Mouse (Mus musculus) kidney, embryonic 15.5 days (tissue): Measurements from ENCODE around the gene Sptan1. TPM values are rescaled to one million over a fixed set of nuclear protein-coding genes. Genes with fewer than 3 reads are reported as not detected.

Experiments used
- ATAC-seq: fragments of 200-750 bp; cut with Nextera tagmentation; replicated peaks from 2 replicates; pipeline ENCODE4 v1.8.0; 2017; ENCODE audit warnings: moderate TSS enrichment; ENCODE audit not compliant: low FRiP score
- H3K27ac ChIP-seq: fragments of 300-500 bp; sonication (generic); 2 replicates; pipeline ENCODE4 v1.5.1; 2015; ENCODE audit warnings: mild to moderate bottlenecking, inconsistent platforms
- H3K27me3 ChIP-seq: fragments of 300-500 bp; sonication (generic); 2 replicates; pipeline ENCODE4 v1.6.1; 2015; ENCODE audit warnings: inconsistent platforms
- H3K36me3 ChIP-seq: fragments of 300-500 bp; sonication (generic); 2 replicates; pipeline ENCODE4 v1.6.1; 2015; ENCODE audit warnings: inconsistent platforms
- H3K4me1 ChIP-seq: fragments of 300-500 bp; sonication (generic); 2 replicates; pipeline ENCODE4 v1.6.1; 2015; ENCODE audit warnings: inconsistent platforms
- H3K4me2 ChIP-seq: fragments of 300-500 bp; sonication (generic); 2 replicates; pipeline ENCODE4 v1.6.1; 2015; ENCODE audit warnings: moderate library complexity, mild to moderate bottlenecking, inconsistent platforms
- H3K4me3 ChIP-seq: fragments of 300-500 bp; sonication (generic); replicated peaks from 2 replicates; pipeline ENCODE4 v1.5.1; 2015; ENCODE audit warnings: mild to moderate bottlenecking, inconsistent platforms
- H3K9ac ChIP-seq: fragments of 300-500 bp; sonication (generic); 2 replicates; pipeline ENCODE4 v1.6.1; 2015; ENCODE audit warnings: mild to moderate bottlenecking, inconsistent platforms
- H3K9me3 ChIP-seq: fragments of 300-500 bp; sonication (generic); replicated peaks from 2 replicates; pipeline ENCODE4 v1.6.1; 2016; ENCODE audit warnings: inconsistent platforms
- WGBS: fragments of 180-500 bp; shearing (Covaris S2); methylation state at CpG from one replicate; pipeline ENCODE4 v1.1.7; 2015; ENCODE audit warnings: mixed read lengths; 5-methylcytosine and 5-hydroxymethylcytosine counted together
- polyA plus RNA-seq: library from polyadenylated mRNA; unstranded; fragments of >200 nt; fragmentation: Nextera tagmentation; extraction: Ambion mirVana; gene quantifications from 2 replicates; pipeline ENCODE4 v1.2.1, GENCODE M21; 2015

Gene Sptan1
- polyA plus RNA-seq, 1 experiment from 2014 or later = 103 TPM

- H3K9ac ChIP-seq = peak overlapping the region; percentile 99
- H3K36me3 ChIP-seq = peaks cover 22% of the 10 kb centered on the region
- no peak for ATAC-seq
- H3K9me3 ChIP-seq = no peaks in the 10 kb centered on the region
- peak overlapping the region; percentile 67 for H3K4me2 ChIP-seq
- H3K27ac ChIP-seq = peak overlapping the region; percentile 93
- H3K27me3 ChIP-seq = no peaks in the 10 kb centered on the region
- H3K4me1 ChIP-seq = peaks cover 45% of the 10 kb centered on the region
- WGBS = 14% methylated on average over 10 of the region's 10 CpGs
- H3K4me3 ChIP-seq = peak overlapping the region; percentile 97
Observed at GRCm38 (mm10) chr2:29964354-29965249, 758 bp upstream of the Sptan1 start.

- peak overlapping the region; percentile 93 for H3K27ac ChIP-seq
Observed at GRCm38 (mm10) chr2:29965906-29966305, 546 bp downstream of the Sptan1 start.

GRCm38 (mm10) chr2:29966826-29967225 is 1.5 kb downstream of the Sptan1 start:
- Histone ChIP-seq H3K27me3 (no peaks in the 10 kb centered on the region), H3K9ac (peak overlapping the region; percentile 99), H3K4me1 (peaks cover 57% of the 10 kb centered on the region), H3K27ac (peak overlapping the region; percentile 20; the same call in 1 of the 2 replicates), H3K36me3 (peaks cover 24% of the 10 kb centered on the region), H3K4me2 (peak overlapping the region; percentile 67), H3K4me3 (peak overlapping the region; percentile 97), H3K9me3 (no peaks in the 10 kb centered on the region)
- 68% methylated on average over 2 of the region's 2 CpGs for WGBS
- no peak for ATAC-seq

More at GRCm38 (mm10) chr2:29965906-29966305, 546 bp downstream of the Sptan1 start:
- no peaks in the 10 kb centered on the region for H3K9me3 ChIP-seq
- no peaks in the 10 kb centered on the region for H3K27me3 ChIP-seq
- H3K4me2 ChIP-seq = peak overlapping the region; percentile 67
- peak; percentile 15; the same call in 1 of the 2 replicates for ATAC-seq
- H3K4me1 ChIP-seq = peaks cover 53% of the 10 kb centered on the region
- peak overlapping the region; percentile 97 for H3K4me3 ChIP-seq
- WGBS = under 1% methylated on average over 41 of the region's 41 CpGs
- H3K9ac ChIP-seq = peak overlapping the region; percentile 99
- peaks cover 24% of the 10 kb centered on the region for H3K36me3 ChIP-seq

DNA sequence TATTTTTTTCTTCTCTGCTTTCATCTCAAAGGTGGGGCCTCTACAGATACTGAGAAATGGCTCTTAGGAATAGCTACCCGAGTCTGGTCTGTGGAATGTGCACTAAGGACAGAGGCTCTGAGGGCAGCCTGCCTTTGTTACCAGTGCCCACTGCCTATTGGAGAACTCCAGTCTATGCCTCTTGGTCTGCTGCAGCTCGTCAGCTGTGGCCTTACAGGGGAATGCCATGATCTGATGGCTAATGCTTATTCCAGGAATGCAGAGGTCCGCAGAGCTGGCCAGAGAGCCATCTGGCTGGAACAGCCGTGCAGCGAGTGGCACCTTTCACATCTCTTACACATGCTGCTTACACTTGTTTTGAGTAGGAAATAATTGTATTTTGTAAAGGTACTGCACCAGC is 2.4 kb downstream of the Sptan1 start:
- no peaks in the 10 kb centered on the region for H3K27me3 ChIP-seq
- peaks cover 24% of the 10 kb centered on the region for H3K36me3 ChIP-seq
- WGBS = 49% methylated on average over 5 of the region's 5 CpGs
- peak overlapping the region; percentile 12; the same call in 1 of the 2 replicates for H3K9ac ChIP-seq
- no peak for ATAC-seq
- peak overlapping the region; percentile 67 for H3K4me2 ChIP-seq
- no peaks in the 10 kb centered on the region for H3K9me3 ChIP-seq
- H3K4me3 ChIP-seq = peak overlapping the region; percentile 97; the same call in 1 of the 2 replicates
- H3K27ac ChIP-seq = no peak overlapping the region
- peaks cover 66% of the 10 kb centered on the region for H3K4me1 ChIP-seq

DNA sequence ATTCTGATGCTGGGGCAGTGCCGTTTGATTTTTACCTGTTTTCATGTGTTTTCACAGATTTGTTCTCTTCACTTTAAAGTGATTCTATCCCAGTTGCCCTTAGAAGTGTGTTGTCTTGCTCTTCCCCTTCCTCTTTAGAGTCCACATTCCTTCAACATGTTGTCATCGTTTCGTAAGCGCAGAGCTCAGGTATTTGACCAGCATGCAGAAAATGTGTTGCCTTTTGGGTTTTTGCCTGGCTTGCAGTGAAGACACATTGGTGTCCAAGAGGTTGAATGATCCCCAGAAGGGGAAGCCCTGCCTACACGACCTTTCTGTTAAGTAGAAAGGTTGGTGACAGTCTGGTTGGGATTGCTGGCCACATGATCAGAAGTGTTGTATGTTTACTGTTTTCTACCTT is 3.3 kb downstream of the Sptan1 start:
- ATAC-seq = no peak
- Histone ChIP-seq H3K27ac (no peak overlapping the region), H3K4me3 (no peak overlapping the region), H3K4me1 (peaks cover 66% of the 10 kb centered on the region), H3K36me3 (peaks cover 24% of the 10 kb centered on the region), H3K9me3 (no peaks in the 10 kb centered on the region), H3K4me2 (no peak overlapping the region), H3K27me3 (no peaks in the 10 kb centered on the region), H3K9ac (no peak overlapping the region)
- WGBS = 65% methylated on average over 5 of the region's 5 CpGs

DNA sequence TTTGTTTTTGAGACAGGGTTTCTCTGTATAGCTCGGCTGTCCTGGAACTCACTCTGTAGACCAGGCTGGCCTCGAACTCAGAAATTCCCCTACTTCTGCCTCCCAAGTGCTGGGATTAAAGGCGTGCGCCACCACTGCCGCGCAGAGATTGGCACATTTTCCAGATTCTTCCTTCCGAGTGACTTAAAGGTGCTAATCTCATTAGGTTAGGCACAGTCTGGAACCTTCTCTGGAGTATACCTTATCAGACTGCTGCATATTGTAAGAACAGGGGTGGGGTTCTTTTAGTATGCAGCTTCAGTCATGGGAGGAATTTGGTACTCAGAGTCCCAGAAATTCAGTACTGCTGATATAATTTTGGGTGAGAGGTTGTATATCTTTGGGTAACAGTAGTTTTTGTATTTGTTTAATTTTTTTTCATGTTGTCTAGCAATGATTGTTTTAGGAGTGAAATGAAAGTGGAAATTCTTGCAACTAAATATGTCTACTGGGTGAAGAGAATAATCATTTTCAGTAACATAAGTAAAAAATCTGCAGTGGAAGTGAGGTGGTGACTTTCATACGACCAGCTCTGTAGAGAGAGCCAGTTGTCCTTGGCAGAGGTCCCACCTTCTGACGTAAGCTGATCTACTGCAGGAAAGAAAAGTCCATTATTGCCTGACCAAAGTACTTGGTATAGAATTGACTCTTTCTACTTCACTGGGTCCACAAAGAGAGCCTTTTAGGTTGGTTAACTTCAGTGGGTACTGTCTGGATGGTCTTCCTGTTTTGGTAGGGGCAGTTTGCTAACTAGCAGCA is 6.7 kb downstream of the Sptan1 start:
- Histone ChIP-seq H3K4me1 (peaks cover 49% of the 10 kb centered on the region), H3K4me2 (no peak overlapping the region), H3K27me3 (no peaks in the 10 kb centered on the region), H3K9me3 (no peaks in the 10 kb centered on the region), H3K27ac (peak overlapping the region; percentile 82), H3K36me3 (peaks cover 39% of the 10 kb centered on the region), H3K9ac (no peak overlapping the region), H3K4me3 (no peak overlapping the region)
- no peak for ATAC-seq
- WGBS = 72% methylated on average over 9 of the region's 9 CpGs

DNA sequence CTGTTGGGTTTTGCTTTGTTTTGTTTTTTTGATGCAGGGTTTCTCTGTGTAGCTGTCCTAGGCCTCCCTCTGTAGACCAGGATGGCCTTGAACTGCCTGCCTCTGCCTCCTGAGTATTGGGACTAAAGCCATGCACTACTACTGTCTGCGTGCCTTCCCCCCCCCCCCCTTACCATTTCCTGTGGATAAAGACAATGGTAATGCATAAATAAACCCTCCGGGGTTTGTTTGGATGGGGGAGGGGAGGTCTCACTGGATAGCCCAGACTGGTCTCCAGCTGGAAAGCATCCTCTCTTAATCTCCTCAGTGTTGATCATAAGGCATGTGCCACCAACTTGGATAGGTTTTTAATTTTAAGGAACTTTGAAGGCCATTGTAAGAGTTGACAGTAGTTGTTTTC is 8.2 kb downstream of the Sptan1 start:
- Histone ChIP-seq H3K9me3 (no peaks in the 10 kb centered on the region), H3K4me1 (peaks cover 35% of the 10 kb centered on the region), H3K27me3 (no peaks in the 10 kb centered on the region), H3K27ac (0 out of 2 replicates have a peak overlapping the region, but pooled peaks have one; percentile 4), H3K4me2 (no peak overlapping the region), H3K9ac (no peak overlapping the region), H3K36me3 (peaks cover 40% of the 10 kb centered on the region), H3K4me3 (no peak overlapping the region)
- ATAC-seq = peak; percentile 46; the same call in 1 of the 2 replicates
- WGBS = 8% methylated on average over 2 of the region's 2 CpGs

- Histone ChIP-seq H3K36me3 (peaks cover 57% of the 10 kb centered on the region), H3K4me1 (peaks cover 10% of the 10 kb centered on the region)
- ATAC-seq = no peak
Observed at GRCm38 (mm10) chr2:29977307-29977706, 11.9 kb downstream of the Sptan1 start.

GRCm38 (mm10) chr2:29980661-29981060 is 15.3 kb downstream of the Sptan1 start:
- WGBS = 94% methylated on average over 1 of the region's 1 CpGs
- Histone ChIP-seq H3K27ac (no peak overlapping the region), H3K9ac (no peak overlapping the region), H3K4me2 (no peak overlapping the region), H3K4me3 (no peak overlapping the region), H3K36me3 (peaks cover 88% of the 10 kb centered on the region), H3K27me3 (no peaks in the 10 kb centered on the region), H3K9me3 (no peaks in the 10 kb centered on the region), H3K4me1 (no peaks in the 10 kb centered on the region)
- no peak for ATAC-seq

More at GRCm38 (mm10) chr2:29977307-29977706, 11.9 kb downstream of the Sptan1 start:
- Histone ChIP-seq H3K9me3 (no peaks in the 10 kb centered on the region), H3K27ac (no peak overlapping the region), H3K4me3 (no peak overlapping the region), H3K4me2 (no peak overlapping the region), H3K27me3 (no peaks in the 10 kb centered on the region), H3K9ac (no peak overlapping the region)

DNA sequence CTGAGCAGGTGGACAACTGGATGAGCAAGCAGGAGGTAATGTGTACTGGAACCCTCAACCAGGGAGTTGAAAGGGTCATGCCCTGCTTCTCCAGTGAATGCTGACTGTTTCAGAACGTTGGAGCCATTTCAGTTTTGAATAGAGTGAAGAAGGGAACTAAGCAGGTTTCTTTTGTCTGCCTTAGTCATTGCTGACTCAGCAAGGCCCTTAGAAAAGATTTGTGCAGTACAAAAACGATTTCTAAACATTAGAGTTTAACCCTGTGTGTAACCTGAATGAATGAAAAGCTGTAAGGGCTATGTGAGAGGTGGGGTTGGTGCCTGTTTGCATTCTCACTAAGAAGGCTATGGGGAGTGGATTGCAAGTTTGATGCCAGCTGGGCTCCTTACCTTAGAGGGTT is 26.6 kb downstream of the Sptan1 start:
- Histone ChIP-seq H3K9ac (no peak overlapping the region), H3K4me1 (no peaks in the 10 kb centered on the region), H3K27me3 (no peaks in the 10 kb centered on the region), H3K4me3 (no peak overlapping the region), H3K36me3 (peaks cover 100% of the 10 kb centered on the region), H3K4me2 (no peak overlapping the region), H3K27ac (no peak overlapping the region), H3K9me3 (no peaks in the 10 kb centered on the region)
- no peak for ATAC-seq
- WGBS = 56% methylated on average over 2 of the region's 2 CpGs

GRCm38 (mm10) chr2:30009101-30009500 is 43.7 kb downstream of the Sptan1 start:
- H3K27ac ChIP-seq = no peak overlapping the region
- H3K9me3 ChIP-seq = no peaks in the 10 kb centered on the region
- H3K27me3 ChIP-seq = no peaks in the 10 kb centered on the region
- H3K4me1 ChIP-seq = no peaks in the 10 kb centered on the region
- no peak overlapping the region for H3K4me3 ChIP-seq
- H3K9ac ChIP-seq = no peak overlapping the region
- ATAC-seq = no peak
- H3K36me3 ChIP-seq = peaks cover 98% of the 10 kb centered on the region
- 44% methylated on average over 1 of the region's 1 CpGs for whole genome bisulfite sequencing
- H3K4me2 ChIP-seq = no peak overlapping the region

DNA sequence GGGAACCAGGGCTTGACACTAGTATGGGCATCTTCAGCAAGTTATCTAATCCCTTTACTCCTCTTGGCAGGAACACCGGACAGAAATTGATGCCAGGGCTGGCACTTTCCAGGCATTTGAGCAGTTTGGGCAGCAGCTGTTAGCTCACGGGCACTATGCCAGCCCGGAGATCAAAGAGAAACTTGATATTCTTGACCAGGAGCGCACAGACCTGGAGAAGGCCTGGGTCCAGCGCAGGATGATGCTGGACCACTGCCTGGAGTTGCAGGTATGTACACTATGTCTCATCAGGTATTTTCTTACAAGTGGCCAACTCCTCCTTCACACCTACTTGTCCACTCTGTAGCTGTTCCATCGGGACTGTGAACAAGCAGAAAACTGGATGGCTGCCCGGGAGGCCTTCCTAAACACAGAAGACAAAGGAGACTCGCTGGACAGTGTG is 45.5 kb downstream of the Sptan1 start:
- no peak overlapping the region for H3K4me3 ChIP-seq
- no peak overlapping the region for H3K27ac ChIP-seq
- 90% methylated on average over 8 of the region's 8 CpGs for WGBS
- no peak for ATAC-seq
- H3K4me2 ChIP-seq = no peak overlapping the region
- no peak overlapping the region for H3K9ac ChIP-seq
- H3K27me3 ChIP-seq = no peaks in the 10 kb centered on the region
- H3K4me1 ChIP-seq = no peaks in the 10 kb centered on the region
- H3K36me3 ChIP-seq = peaks cover 99% of the 10 kb centered on the region
- H3K9me3 ChIP-seq = no peaks in the 10 kb centered on the region
